Mouse (Mus musculus) lung, embryonic 16.5 days (tissue): ENCODE results near the gene Il12rb1. TPM values are rescaled to one million over a fixed set of nuclear protein-coding genes. Genes with fewer than 3 reads are reported as not detected.
A peak's percentile ranks its signal among the peaks of the same experiment; 100 is the strongest.

ENCODE experiments used
- ATAC-seq: fragments of 200-750 bp; cut with Nextera tagmentation; 2 replicates; pipeline ENCODE4 v1.8.0; 2017; ENCODE audit warnings: low read depth, mild to moderate bottlenecking, moderate library complexity
- H3K27ac ChIP-seq: fragments of 300-500 bp; sonication (generic); 2 replicates; pipeline ENCODE4 v1.5.1; 2014; ENCODE audit warnings: mild to moderate bottlenecking, control low read depth, low read length
- H3K27me3 ChIP-seq: fragments of 300-500 bp; sonication (generic); 2 replicates; pipeline ENCODE4 v1.6.1; 2014; ENCODE audit warnings: low read depth, low read length, mixed read lengths; ENCODE audit not compliant: control insufficient read depth, insufficient read depth
- H3K36me3 ChIP-seq: fragments of 300-500 bp; sonication (generic); 2 replicates; pipeline ENCODE4 v1.6.1; 2014; ENCODE audit warnings: low read length; ENCODE audit not compliant: control insufficient read depth, insufficient read depth
- H3K4me1 ChIP-seq: fragments of 300-500 bp; sonication (generic); replicated peaks from 2 replicates; pipeline ENCODE4 v1.6.1; 2014; ENCODE audit warnings: low read length, mixed read lengths; ENCODE audit not compliant: control insufficient read depth, insufficient read depth
- H3K4me2 ChIP-seq: fragments of 300-500 bp; sonication (generic); 2 replicates; pipeline ENCODE4 v1.6.1; 2014; ENCODE audit warnings: low read depth, low read length, control low read depth
- H3K4me3 ChIP-seq: fragments of 300-500 bp; sonication (generic); 2 replicates; pipeline ENCODE4 v1.5.1; 2014; ENCODE audit warnings: mild to moderate bottlenecking, low read length, control low read depth
- H3K9ac ChIP-seq: fragments of 300-500 bp; sonication (generic); 2 replicates; pipeline ENCODE4 v1.6.1; 2014; ENCODE audit warnings: low read length, control low read depth
- H3K9me3 ChIP-seq: fragments of 300-500 bp; sonication (generic); 2 replicates; pipeline ENCODE4 v1.6.1; 2016; ENCODE audit warnings: low read length; ENCODE audit not compliant: control insufficient read depth
- whole genome bisulfite sequencing: fragments of 180-500 bp; shearing (Covaris S2); extraction: QIAGEN DNeasy Blood & Tissue Kit; methylation state at CpG from one replicate; pipeline ENCODE4 v1.1.7; 2014; 5-methylcytosine and 5-hydroxymethylcytosine counted together
- polyA plus RNA-seq: library from polyadenylated mRNA; unstranded; fragments of >200 nt; fragmentation: Nextera tagmentation; extraction: Ambion mirVana; gene quantifications from 2 replicates; pipeline ENCODE4 v1.2.1, GENCODE M21; 2015

Il12rb1 gene
- polyA plus RNA-seq, 1 experiment from 2014 or later, result 0.24 TPM

- H3K27ac ChIP-seq, result no peak overlapping the region
- no peaks in the 10 kb centered on the region for H3K9me3 ChIP-seq
- H3K4me2 ChIP-seq, result peak overlapping the region; percentile 87
- peak; percentile 40 for ATAC-seq
- H3K36me3 ChIP-seq, result no peaks in the 10 kb centered on the region
- peaks cover 30% of the 10 kb centered on the region for H3K27me3 ChIP-seq
- peak overlapping the region; percentile 62 for H3K4me3 ChIP-seq
- peaks cover 8% of the 10 kb centered on the region for H3K4me1 ChIP-seq
- 1% methylated on average over 45 of the region's 47 CpGs for WGBS
- peak overlapping the region; percentile 53 for H3K9ac ChIP-seq
These were observed 4.3 kb upstream of the Il12rb1 start for GRCm38 (mm10) chr8:70803761-70804480.

- peak within 1 kb of the TSS; percentile 87 for H3K4me2 ChIP-seq
- WGBS, result under 1% methylated on average over 45 of the region's 45 CpGs
- no peaks in the 10 kb centered on the region for H3K36me3 ChIP-seq
- H3K4me1 ChIP-seq, result peaks cover 8% of the 10 kb centered on the region
- peak; percentile 94 for ATAC-seq
- peak within 1 kb of the TSS; percentile 53 for H3K9ac ChIP-seq
- H3K9me3 ChIP-seq, result no peaks in the 10 kb centered on the region
- peaks cover 23% of the 10 kb centered on the region for H3K27me3 ChIP-seq
- peak within 1 kb of the TSS; percentile 62 for H3K4me3 ChIP-seq
- no peak within 1 kb of the TSS for H3K27ac ChIP-seq
These were observed 3.6 kb upstream of the Il12rb1 start, which contains the start of gene Mast3 for GRCm38 (mm10) chr8:70804481-70805206. TSS of gene Mast3 (minus strand) at chr8:70805054.

GRCm38 (mm10) chr8:70806541-70806940, 1.7 kb upstream of the Il12rb1 start:
- Histone ChIP-seq H3K4me2 (no peak overlapping the region), H3K9ac (no peak overlapping the region), H3K9me3 (no peaks in the 10 kb centered on the region), H3K36me3 (no peaks in the 10 kb centered on the region), H3K4me3 (no peak overlapping the region), H3K4me1 (peaks cover 8% of the 10 kb centered on the region), H3K27ac (no peak overlapping the region), H3K27me3 (peaks cover 13% of the 10 kb centered on the region)
- 55% methylated on average over 4 of the region's 4 CpGs for WGBS
- no peak for ATAC-seq

GRCm38 (mm10) chr8:70807304-70807703, 945 bp upstream of the Il12rb1 start:
- Histone ChIP-seq H3K4me3 (no peak overlapping the region), H3K4me1 (peaks cover 8% of the 10 kb centered on the region), H3K4me2 (no peak overlapping the region), H3K9me3 (no peaks in the 10 kb centered on the region), H3K9ac (no peak overlapping the region), H3K36me3 (no peaks in the 10 kb centered on the region), H3K27me3 (peaks cover 13% of the 10 kb centered on the region), H3K27ac (no peak overlapping the region)
- 42% methylated on average over 1 of the region's 1 CpGs for WGBS
- no peak for ATAC-seq

- Histone ChIP-seq H3K9me3 (no peaks in the 10 kb centered on the region), H3K9ac (no peak overlapping the region), H3K27me3 (peaks cover 8% of the 10 kb centered on the region), H3K27ac (no peak overlapping the region), H3K4me3 (no peak overlapping the region), H3K4me2 (no peak overlapping the region), H3K36me3 (no peaks in the 10 kb centered on the region), H3K4me1 (peaks cover 2% of the 10 kb centered on the region; the same call in 1 of the 2 replicates)
- no peak for ATAC-seq
- WGBS, result 69% methylated on average over 8 of the region's 8 CpGs
These were observed 879 bp downstream of the Il12rb1 start for GRCm38 (mm10) chr8:70808955-70809701.

GRCm38 (mm10) chr8:70810962-70811680, 2.9 kb downstream of the Il12rb1 start:
- ATAC-seq, result no peak
- H3K4me2 ChIP-seq, result no peak overlapping the region
- H3K36me3 ChIP-seq, result no peaks in the 10 kb centered on the region
- H3K27me3 ChIP-seq, result peaks cover under 1% of the 10 kb centered on the region; the same call in 1 of the 2 replicates
- no peak overlapping the region for H3K9ac ChIP-seq
- no peaks in the 10 kb centered on the region for H3K4me1 ChIP-seq
- no peak overlapping the region for H3K4me3 ChIP-seq
- WGBS, result 61% methylated on average over 20 of the region's 20 CpGs
- no peaks in the 10 kb centered on the region for H3K9me3 ChIP-seq
- no peak overlapping the region for H3K27ac ChIP-seq

GRCm38 (mm10) chr8:70812055-70812454, 3.8 kb downstream of the Il12rb1 start:
- H3K27me3 ChIP-seq, result peaks cover 9% of the 10 kb centered on the region
- 38% methylated on average over 4 of the region's 4 CpGs for WGBS
- no peak overlapping the region for H3K27ac ChIP-seq
- H3K4me1 ChIP-seq, result no peaks in the 10 kb centered on the region
- no peak overlapping the region for H3K4me3 ChIP-seq
- no peak for ATAC-seq
- no peaks in the 10 kb centered on the region for H3K36me3 ChIP-seq
- no peak overlapping the region for H3K9ac ChIP-seq
- H3K9me3 ChIP-seq, result no peaks in the 10 kb centered on the region
- H3K4me2 ChIP-seq, result no peak overlapping the region

GRCm38 (mm10) chr8:70812885-70813284, 4.6 kb downstream of the Il12rb1 start:
- no peak overlapping the region for H3K4me2 ChIP-seq
- H3K27ac ChIP-seq, result no peak overlapping the region
- WGBS, result 45% methylated on average over 4 of the region's 4 CpGs
- H3K4me1 ChIP-seq, result no peaks in the 10 kb centered on the region
- H3K4me3 ChIP-seq, result no peak overlapping the region
- peaks cover 11% of the 10 kb centered on the region for H3K27me3 ChIP-seq
- ATAC-seq, result no peak
- H3K9me3 ChIP-seq, result no peaks in the 10 kb centered on the region
- H3K36me3 ChIP-seq, result no peaks in the 10 kb centered on the region
- no peak overlapping the region for H3K9ac ChIP-seq
